Mouse (Mus musculus): Measurements from ENCODE around the gene Furin. TPM values are rescaled to one million over a fixed set of nuclear protein-coding genes. Genes with fewer than 3 reads are reported as not detected.

Gene Furin
- total and polyA plus RNA-seq, 2 experiments: 26.5 to 152 TPM

GRCm38 (mm10) chr7:80377471-80377870 lies 27.8 kb downstream of the Furin start:
- H3K36me3 ChIP-seq (ENCODE audit: control insufficient read depth, insufficient read depth, low read length): peaks cover 2% of the 10 kb centered on the region; the same call in 1 of the 2 replicates
- peak; percentile 36 for DNase-seq (ENCODE audit: extremely low read depth, low read depth, low spot score)
- H3K27me3 ChIP-seq (ENCODE audit: control insufficient read depth, insufficient read depth, low read length): no peaks in the 10 kb centered on the region
- H3K4me1 ChIP-seq (ENCODE audit: control insufficient read depth, insufficient read depth, low read length): no peaks in the 10 kb centered on the region
- H3K79me2 ChIP-seq (ENCODE audit: control insufficient read depth, insufficient read depth, low read length): no peaks in the 10 kb centered on the region
- no peak overlapping the region for H3K4me3 ChIP-seq (ENCODE audit: insufficient read depth, low read depth, low read length)
- no peak overlapping the region for H3K27ac ChIP-seq (replicated peaks; ENCODE audit: insufficient read depth, low read depth, low read length)
- 30% methylated on average over 6 of the region's 6 CpGs for WGBS
- H3K9ac ChIP-seq (ENCODE audit: low read depth, low read length): no peak overlapping the region
- TF ChIP-seq POLR2A (IDR thresholded peaks at IDR 0.05; ENCODE audit: extremely low read depth, insufficient read depth, low read length) (no peak), CTCF (IDR thresholded peaks at IDR 0.05; ENCODE audit: low read depth, low read length) (peak; percentile 78)

DNA sequence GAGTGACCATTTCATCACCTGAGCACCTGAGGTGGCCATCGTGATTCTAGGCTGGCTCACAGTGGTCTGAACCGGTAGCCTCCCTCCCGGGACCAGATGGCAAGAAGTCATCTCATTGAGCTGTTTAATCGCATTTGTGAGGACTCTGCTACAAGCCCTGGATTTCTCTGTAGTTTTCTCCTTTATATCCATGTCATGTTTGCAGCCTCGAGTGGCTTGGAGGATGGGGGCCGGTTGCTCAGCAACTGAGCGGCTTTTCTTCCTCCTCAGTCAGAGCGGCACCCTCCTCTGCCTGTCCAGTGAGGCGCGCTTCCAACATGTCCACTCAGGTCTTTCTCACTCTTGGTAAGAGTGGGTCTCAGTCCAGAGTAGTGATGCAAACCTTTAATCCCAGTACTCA lies 29.0 kb downstream of the Furin start:
- peaks cover 2% of the 10 kb centered on the region; the same call in 1 of the 2 replicates for H3K36me3 ChIP-seq (ENCODE audit: control insufficient read depth, insufficient read depth, low read length)
- H3K27me3 ChIP-seq (ENCODE audit: control insufficient read depth, insufficient read depth, low read length): no peaks in the 10 kb centered on the region
- no peak overlapping the region for H3K4me3 ChIP-seq (ENCODE audit: insufficient read depth, low read depth, low read length)
- TF ChIP-seq CTCF (IDR thresholded peaks at IDR 0.05; ENCODE audit: low read depth, low read length) (no peak), POLR2A (IDR thresholded peaks at IDR 0.05; ENCODE audit: extremely low read depth, insufficient read depth, low read length) (no peak)
- no peak overlapping the region for H3K9ac ChIP-seq (ENCODE audit: low read depth, low read length)
- DNase-seq (ENCODE audit: extremely low read depth, low read depth, low spot score): no peak
- no peak overlapping the region for H3K27ac ChIP-seq (replicated peaks; ENCODE audit: insufficient read depth, low read depth, low read length)
- no peaks in the 10 kb centered on the region; the same call in 1 of the 2 replicates for H3K4me1 ChIP-seq (ENCODE audit: control insufficient read depth, insufficient read depth, low read length)
- WGBS: 84% methylated on average over 10 of the region's 10 CpGs
- no peaks in the 10 kb centered on the region for H3K79me2 ChIP-seq (ENCODE audit: control insufficient read depth, insufficient read depth, low read length)

GRCm38 (mm10) chr7:80375376-80376039 lies 29.7 kb downstream of the Furin start:
- WGBS: 77% methylated on average over 9 of the region's 9 CpGs

DNA sequence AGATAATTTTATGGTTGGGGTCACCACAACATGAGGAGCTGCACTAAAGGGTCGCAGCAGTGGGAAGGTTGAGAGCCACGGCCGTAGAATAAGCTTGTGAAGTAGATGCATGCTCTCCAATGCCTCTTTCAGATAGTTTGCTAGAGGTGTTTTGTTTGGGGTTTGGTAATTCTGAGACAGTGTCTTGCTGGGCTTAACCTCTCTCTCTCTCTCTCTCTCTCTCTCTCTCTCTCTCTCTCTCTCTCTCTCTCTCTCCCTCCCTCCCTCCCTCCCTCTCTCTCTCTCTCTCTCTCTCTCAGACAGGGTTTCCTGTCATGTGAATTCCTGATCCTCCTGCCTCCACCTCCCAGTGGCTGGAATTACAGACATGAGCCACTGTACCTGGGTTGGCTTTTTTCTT lies 30.5 kb downstream of the Furin start:
- WGBS: 97% methylated on average over 3 of the region's 3 CpGs
- no peak for DNase-seq (ENCODE audit: extremely low read depth, low read depth, low spot score)
- H3K4me3 ChIP-seq (ENCODE audit: insufficient read depth, low read depth, low read length): no peak overlapping the region
- TF ChIP-seq POLR2A (IDR thresholded peaks at IDR 0.05; ENCODE audit: extremely low read depth, insufficient read depth, low read length): no peak
- no peak for TF ChIP-seq CTCF (IDR thresholded peaks at IDR 0.05; ENCODE audit: low read depth, low read length)
- no peaks in the 10 kb centered on the region for H3K27me3 ChIP-seq (ENCODE audit: control insufficient read depth, insufficient read depth, low read length)
- H3K27ac ChIP-seq (replicated peaks; ENCODE audit: insufficient read depth, low read depth, low read length): no peak overlapping the region
- peaks cover 5% of the 10 kb centered on the region for H3K4me1 ChIP-seq (ENCODE audit: control insufficient read depth, insufficient read depth, low read length)
- no peaks in the 10 kb centered on the region for H3K79me2 ChIP-seq (ENCODE audit: control insufficient read depth, insufficient read depth, low read length)
- no peak overlapping the region for H3K9ac ChIP-seq (ENCODE audit: low read depth, low read length)
- no peaks in the 10 kb centered on the region; the same call in 1 of the 2 replicates for H3K36me3 ChIP-seq (ENCODE audit: control insufficient read depth, insufficient read depth, low read length)

More at GRCm38 (mm10) chr7:80375376-80376039, 29.7 kb downstream of the Furin start:
- no peaks in the 10 kb centered on the region for H3K79me2 ChIP-seq (ENCODE audit: control insufficient read depth, insufficient read depth, low read length)
- TF ChIP-seq CTCF (IDR thresholded peaks at IDR 0.05; ENCODE audit: low read depth, low read length) (no peak), POLR2A (IDR thresholded peaks at IDR 0.05; ENCODE audit: extremely low read depth, insufficient read depth, low read length) (no peak)
- no peaks in the 10 kb centered on the region; the same call in 1 of the 2 replicates for H3K4me1 ChIP-seq (ENCODE audit: control insufficient read depth, insufficient read depth, low read length)
- no peak overlapping the region for H3K9ac ChIP-seq (ENCODE audit: low read depth, low read length)
- H3K4me3 ChIP-seq (ENCODE audit: insufficient read depth, low read depth, low read length): no peak overlapping the region
- no peaks in the 10 kb centered on the region; the same call in 1 of the 2 replicates for H3K36me3 ChIP-seq (ENCODE audit: control insufficient read depth, insufficient read depth, low read length)
- no peak overlapping the region for H3K27ac ChIP-seq (replicated peaks; ENCODE audit: insufficient read depth, low read depth, low read length)
- no peak for DNase-seq (ENCODE audit: extremely low read depth, low read depth, low spot score)
- no peaks in the 10 kb centered on the region for H3K27me3 ChIP-seq (ENCODE audit: control insufficient read depth, insufficient read depth, low read length)

- no peak overlapping the region for H3K9ac ChIP-seq (ENCODE audit: low read depth, low read length)
- H3K4me3 ChIP-seq (ENCODE audit: insufficient read depth, low read depth, low read length): no peak overlapping the region
- no peak overlapping the region for H3K27ac ChIP-seq (replicated peaks; ENCODE audit: insufficient read depth, low read depth, low read length)
- WGBS: 72% methylated on average over 3 of the region's 3 CpGs
- DNase-seq (ENCODE audit: extremely low read depth, low read depth, low spot score): no peak
- H3K4me1 ChIP-seq (ENCODE audit: control insufficient read depth, insufficient read depth, low read length): peaks cover 6% of the 10 kb centered on the region
- H3K27me3 ChIP-seq (ENCODE audit: control insufficient read depth, insufficient read depth, low read length): no peaks in the 10 kb centered on the region
- no peaks in the 10 kb centered on the region for H3K79me2 ChIP-seq (ENCODE audit: control insufficient read depth, insufficient read depth, low read length)
- no peaks in the 10 kb centered on the region; the same call in 1 of the 2 replicates for H3K36me3 ChIP-seq (ENCODE audit: control insufficient read depth, insufficient read depth, low read length)
- TF ChIP-seq POLR2A (IDR thresholded peaks at IDR 0.05; ENCODE audit: extremely low read depth, insufficient read depth, low read length): no peak
- no peak for TF ChIP-seq CTCF (IDR thresholded peaks at IDR 0.05; ENCODE audit: low read depth, low read length)
Measured at GRCm38 (mm10) chr7:80374280-80374679, 31.0 kb downstream of the Furin start.

GRCm38 (mm10) chr7:80373850-80374249 lies 31.4 kb downstream of the Furin start:
- no peaks in the 10 kb centered on the region for H3K27me3 ChIP-seq (ENCODE audit: control insufficient read depth, insufficient read depth, low read length)
- 92% methylated on average over 12 of the region's 12 CpGs for WGBS
- no peak overlapping the region for H3K4me3 ChIP-seq (ENCODE audit: insufficient read depth, low read depth, low read length)
- no peak overlapping the region for H3K9ac ChIP-seq (ENCODE audit: low read depth, low read length)
- peaks cover 6% of the 10 kb centered on the region for H3K4me1 ChIP-seq (ENCODE audit: control insufficient read depth, insufficient read depth, low read length)
- H3K27ac ChIP-seq (replicated peaks; ENCODE audit: insufficient read depth, low read depth, low read length): no peak overlapping the region
- TF ChIP-seq POLR2A (IDR thresholded peaks at IDR 0.05; ENCODE audit: extremely low read depth, insufficient read depth, low read length) (no peak), CTCF (IDR thresholded peaks at IDR 0.05; ENCODE audit: low read depth, low read length) (no peak)
- H3K36me3 ChIP-seq (ENCODE audit: control insufficient read depth, insufficient read depth, low read length): no peaks in the 10 kb centered on the region; the same call in 1 of the 2 replicates
- DNase-seq (ENCODE audit: extremely low read depth, low read depth, low spot score): no peak
- H3K79me2 ChIP-seq (ENCODE audit: control insufficient read depth, insufficient read depth, low read length): no peaks in the 10 kb centered on the region

Measured in liver, adult 2 months (tissue).